Mouse (Mus musculus): ENCODE data around the gene Chp1.

- no peak for TF ChIP-seq POLR2A (IDR thresholded peaks at IDR 0.05; ENCODE audit: insufficient read depth, low read length)
- no peak for TF ChIP-seq CTCF (IDR thresholded peaks at IDR 0.05; ENCODE audit: low read depth, low read length)
Observed at GRCm38 (mm10) chr2:119525422-119525821, 22.1 kb upstream of the Chp1 start.
